Mouse (Mus musculus) layer of hippocampus, adult 11-12 months (tissue): ENCODE data around the gene Agap3.

Source experiments
- DNase-seq: peaks from one replicate; pipeline ENCODE4 v3.0.0; 2022; ENCODE audit warnings: low spot score

The Agap3 gene

DNA sequence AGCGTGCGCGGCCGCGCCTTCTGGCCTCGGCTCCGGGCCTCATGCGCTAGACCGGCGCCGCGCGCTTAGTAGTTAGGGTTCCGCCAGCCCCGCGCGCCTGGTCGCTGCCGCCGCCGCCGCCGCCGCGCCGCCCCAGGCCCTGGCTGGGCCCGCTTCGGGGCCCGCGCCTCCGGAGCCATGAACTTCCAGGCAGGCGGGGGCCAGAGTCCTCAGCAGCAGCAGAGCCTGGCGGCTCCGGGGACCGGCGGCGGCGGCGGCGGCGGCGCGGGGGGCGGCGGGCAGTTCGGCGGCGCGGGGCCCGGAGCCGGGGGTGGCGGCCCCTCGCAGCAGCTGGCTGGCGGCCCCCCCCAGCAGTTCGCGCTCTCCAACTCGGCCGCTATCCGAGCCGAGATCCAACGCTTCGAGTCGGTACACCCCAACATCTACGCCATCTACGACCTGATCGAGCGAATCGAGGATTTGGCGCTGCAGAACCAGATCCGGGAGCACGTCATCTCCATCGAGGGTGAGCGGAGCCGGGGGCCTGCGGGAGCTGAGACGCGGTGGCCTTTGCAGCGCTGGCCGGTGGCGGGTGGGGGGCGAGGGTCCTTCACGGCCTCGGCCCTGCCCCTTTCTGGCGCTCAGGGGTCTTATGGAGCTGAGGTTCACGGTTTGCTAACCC is at the start of gene Agap3:
Gene Agap3 (plus strand): TSS at position 148 of the 661 bp plus-strand sequence.
- DNase-seq = peak; percentile 59

DNA sequence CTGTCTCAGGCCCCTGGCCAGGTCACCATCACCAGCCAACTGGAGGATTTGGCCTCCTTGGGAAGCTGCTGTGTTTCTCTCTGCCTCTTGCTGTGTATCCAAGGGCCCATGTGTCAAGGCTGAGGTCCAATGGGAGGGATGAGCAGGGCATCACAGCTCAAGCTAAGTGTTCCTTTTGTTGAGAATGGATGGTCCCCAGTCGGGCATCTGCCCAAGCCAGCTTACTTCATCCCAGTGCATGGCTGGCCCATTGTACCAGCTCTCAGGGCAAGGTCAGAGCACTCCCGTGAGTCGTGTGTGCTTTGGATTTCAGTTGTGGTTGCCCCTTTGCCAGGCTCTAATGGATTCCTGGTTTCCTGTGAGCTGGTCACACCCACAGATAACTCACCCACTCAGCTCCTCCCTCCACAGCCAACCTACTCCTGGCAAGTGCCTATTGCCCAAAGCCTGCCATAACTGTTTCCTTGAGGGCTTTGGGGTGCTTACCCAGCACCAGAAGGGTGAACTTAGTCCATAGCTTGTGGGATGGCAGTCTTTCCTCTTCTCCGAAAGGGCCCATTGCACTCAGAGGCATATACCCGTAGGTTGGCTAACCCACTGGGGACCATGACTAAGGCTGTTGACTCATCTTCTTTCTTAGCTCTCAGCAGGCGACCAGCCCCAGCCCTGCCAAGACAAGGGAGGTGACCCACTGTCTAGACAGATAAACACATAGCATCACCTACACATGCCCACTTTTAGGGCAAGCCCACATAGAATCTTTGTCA is 47.2 kb upstream of the Agap3 start:
- DNase-seq = peak; percentile 70

DNA sequence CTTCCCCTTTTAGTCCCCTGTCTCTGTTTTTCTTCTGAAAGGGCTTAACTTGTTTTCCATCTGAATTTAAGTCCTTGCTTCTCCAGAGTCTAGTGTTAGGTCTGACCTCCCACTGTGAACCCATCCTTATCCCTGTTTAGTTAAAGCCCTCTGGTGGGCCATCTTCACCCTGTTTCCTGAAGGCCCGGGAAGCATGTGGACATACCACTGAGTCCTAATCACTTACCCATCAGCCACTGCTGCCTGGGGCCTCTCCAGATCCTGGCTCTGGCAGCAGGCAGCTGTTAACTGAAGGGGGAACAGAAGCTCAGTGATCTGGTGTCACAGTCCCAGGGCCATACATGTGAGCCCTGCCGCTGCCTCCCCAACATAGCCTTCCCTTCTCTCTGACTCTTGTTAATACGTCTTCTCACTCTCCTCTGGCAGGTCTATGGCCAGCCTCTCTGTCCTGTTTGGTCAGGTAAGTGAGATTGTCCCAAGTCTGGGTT is 46.5 kb upstream of the Agap3 start:
- no peak for DNase-seq

DNA sequence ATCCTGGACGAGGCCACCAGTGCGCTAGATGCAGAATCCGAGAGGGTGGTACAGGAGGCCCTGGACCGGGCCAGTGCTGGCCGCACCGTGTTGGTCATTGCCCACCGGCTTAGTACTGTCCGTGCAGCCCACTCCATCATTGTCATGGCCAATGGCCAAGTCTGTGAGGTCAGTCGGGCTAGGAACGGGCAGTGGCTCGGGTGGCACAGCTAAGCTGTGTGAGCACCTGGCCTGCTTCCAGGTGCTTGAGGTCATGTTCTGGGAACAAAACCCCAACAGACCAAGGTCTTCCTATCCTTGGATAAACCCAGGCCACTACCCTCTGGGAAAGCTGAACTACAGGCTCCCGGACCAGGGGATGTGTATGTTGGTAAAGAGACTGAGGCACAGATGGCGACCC is 43.3 kb upstream of the Agap3 start:
- DNase-seq = no peak

DNA sequence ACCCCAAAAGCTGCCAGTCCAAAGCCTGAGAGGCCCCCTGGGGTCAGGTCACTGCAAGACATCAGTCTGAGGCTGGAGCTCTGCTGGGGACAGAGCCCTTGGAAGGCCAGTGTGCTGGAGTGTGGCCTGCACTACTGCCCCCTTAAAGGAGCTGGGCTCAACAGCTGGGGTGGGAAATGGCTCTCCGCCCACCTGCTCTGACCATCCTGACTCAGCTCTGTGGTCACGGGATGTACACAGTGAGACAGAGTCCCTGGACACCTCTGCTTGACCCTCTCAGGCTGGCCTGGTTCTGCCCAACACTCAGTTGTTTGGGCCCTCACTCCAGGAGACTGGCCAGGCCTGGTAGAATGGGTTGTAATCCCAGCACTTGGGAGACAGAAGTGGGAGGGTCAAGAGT is 42.5 kb upstream of the Agap3 start:
- DNase-seq = no peak

DNA sequence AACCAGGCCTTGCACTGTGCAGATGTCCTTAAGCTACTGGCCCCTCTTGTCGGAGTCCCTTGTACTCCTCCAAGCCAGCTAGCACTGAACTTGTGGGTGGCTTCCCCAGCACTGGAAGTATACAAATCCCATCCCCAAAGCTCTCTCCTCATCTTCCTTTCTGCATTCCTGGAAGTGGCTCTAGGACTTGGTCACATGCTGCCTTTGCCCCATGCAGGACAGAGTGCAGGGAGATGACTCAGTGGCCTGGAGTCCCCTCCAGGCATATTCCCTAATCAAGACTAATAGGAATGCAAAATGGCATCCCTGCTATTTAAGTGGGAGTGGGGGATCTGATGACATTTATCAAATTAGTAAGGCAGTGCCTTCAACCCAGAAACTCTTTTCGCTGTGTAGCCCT is 39.9 kb upstream of the Agap3 start:
- no peak for DNase-seq

DNA sequence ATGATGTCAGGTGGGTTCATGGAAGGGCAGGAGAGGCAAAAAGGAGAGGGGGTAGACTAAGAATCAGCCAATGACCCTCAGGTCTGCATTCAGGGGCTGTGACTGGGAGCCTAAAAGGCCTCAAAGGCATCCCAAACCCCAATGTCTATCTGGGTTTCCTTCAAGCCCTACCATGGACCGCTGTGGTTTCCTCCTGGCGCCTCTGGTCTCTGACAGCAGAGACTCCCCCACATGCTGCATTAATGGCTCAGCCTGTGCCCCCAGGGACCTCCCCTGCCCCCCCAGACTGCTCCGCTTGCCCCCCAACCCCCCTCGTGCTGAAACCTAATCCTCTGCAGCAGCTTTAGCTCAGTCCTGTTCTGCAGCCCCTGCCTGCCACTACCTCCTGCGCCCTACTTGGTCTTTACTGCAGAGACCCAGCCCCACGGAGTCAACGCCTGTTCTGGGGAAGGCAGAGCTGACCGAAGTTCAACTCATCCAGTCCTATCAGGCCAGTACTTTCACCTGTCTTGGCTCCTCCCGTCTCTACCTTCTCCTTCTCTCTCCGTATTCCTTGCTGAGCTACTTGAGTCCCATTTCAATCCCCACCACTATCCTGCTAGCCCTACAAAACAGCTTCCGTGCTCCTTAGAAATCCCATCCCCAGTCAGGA is 38.8 kb upstream of the Agap3 start, which contains the start of gene Asic3:
Gene Asic3 (plus strand): TSS at position 351 of the 652 bp plus-strand sequence.
- DNase-seq = no peak

DNA sequence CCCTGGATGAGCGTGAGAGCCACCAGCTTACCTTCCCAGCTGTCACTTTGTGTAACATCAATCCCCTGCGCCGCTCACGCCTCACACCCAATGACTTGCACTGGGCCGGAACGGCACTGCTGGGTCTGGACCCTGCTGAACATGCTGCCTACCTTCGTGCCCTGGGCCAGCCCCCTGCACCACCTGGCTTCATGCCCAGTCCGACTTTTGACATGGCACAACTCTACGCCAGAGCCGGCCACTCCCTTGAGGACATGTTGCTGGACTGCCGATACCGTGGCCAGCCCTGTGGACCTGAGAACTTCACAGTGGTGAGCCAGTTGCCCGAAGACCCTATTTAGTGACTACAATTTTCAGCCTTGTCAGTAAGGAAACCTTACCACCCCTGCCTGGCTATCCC is 38.0 kb upstream of the Agap3 start:
- no peak for DNase-seq

DNA sequence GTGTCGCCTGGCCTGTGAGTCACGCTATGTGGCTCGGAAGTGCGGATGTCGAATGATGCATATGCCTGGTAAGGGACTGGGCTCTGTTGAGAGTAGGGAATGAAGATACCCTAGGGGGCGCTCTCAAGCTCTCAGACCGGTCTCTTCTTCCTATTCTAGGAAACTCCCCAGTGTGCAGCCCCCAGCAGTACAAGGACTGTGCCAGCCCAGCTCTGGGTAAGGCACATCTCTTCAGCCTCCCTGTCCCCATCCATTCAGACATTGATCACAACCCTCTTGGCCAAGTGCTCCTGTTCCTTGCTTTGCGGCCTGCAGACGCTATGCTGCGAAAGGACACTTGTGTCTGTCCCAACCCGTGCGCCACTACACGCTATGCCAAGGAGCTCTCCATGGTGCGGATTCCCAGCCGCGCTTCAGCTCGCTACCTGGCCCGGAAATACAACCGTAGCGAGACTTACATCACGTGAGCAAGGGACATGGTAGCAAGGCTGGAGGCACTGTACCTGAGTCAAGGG is 35.7 kb upstream of the Agap3 start:
- DNase-seq = peak; percentile 86

DNA sequence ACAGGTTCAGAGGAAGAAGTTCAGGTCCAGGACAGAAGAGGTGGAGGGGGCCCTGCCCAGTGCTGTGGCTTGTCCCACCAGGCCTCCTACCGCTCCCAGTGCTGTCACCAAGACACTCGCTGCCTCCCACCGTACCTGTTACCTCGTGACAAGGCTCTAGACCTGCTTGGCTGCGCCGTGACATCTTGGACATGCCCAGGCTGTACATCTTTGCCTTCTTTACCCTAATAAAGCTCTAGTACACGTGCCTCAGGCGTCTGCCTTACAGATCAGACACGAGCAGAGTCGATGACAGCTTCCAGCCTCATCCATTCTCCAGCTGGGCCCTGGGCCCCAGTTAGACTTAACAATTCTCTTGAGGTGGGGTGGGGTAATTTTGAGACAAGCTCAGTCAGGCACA is 34.4 kb upstream of the Agap3 start:
- DNase-seq = no peak

DNA sequence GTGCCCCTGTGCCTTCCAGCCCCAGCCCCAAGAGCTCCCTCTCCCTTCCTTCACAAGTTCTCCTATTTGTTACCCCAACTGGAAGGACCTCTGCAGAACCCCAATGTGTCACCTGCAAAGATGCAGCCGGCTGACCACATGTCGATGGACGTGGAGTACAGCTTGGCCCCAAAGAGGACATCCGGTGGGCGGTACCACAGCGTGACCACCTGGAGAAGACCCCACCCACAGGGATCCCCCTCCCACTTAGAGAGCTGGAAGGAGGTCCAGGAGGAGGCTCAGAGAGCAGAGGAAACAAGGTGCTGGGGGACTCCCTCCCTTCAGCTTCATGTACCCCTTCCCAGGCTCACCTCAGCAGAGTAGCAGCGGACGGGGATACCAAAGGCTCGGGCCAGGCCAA is 31.6 kb upstream of the Agap3 start:
- no peak for DNase-seq

DNA sequence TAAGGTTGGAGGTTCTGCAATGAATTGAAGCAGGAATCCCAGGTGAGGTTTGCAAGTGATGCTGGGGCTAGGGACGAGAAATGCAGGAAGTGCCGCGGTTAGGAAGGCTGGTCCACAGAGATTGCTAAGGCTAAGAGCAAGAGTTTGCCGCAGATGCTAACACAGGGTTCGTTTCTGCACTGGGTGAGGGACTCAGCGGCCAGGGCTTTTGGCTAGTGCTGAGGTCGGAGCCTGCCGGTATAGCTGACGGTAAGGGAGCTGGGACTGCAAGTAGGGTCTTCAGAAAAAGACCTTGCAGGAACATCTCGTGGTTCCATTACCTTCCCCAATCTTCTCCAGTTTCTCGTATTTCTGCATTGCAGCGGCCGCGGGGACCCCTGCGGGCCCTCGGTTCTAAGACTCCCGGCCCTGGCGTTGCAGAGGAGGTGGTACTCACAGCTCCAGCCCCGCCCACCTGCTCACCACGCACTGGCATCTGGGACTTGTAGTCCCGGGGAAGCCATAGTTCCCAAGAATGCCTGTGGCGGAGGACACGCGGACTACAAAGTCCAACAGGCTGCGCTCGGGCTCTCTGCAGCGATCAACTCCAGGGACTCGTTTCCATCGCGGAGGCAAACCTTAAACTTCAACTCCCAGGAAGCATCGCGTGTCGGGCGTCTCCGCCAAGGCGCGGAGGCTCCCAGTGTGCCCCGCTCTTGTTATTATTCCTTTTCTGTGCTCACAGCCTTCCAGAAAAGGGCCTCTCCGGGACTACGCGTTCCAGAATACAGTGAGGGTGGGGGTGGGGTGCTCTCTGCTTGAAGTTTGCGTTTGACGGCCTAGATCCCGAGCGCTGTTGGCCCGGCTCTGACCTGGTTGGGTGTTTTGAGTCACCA is 28.6 kb upstream of the Agap3 start, which contains the start of the genes Cdk5 and Slc4a2:
Gene Cdk5 (minus strand): TSS at position 402 of the 875 bp plus-strand sequence.
Gene Slc4a2 (plus strand): TSS at position 709 of the 875 bp plus-strand sequence.
- peak; percentile 99 for DNase-seq

DNA sequence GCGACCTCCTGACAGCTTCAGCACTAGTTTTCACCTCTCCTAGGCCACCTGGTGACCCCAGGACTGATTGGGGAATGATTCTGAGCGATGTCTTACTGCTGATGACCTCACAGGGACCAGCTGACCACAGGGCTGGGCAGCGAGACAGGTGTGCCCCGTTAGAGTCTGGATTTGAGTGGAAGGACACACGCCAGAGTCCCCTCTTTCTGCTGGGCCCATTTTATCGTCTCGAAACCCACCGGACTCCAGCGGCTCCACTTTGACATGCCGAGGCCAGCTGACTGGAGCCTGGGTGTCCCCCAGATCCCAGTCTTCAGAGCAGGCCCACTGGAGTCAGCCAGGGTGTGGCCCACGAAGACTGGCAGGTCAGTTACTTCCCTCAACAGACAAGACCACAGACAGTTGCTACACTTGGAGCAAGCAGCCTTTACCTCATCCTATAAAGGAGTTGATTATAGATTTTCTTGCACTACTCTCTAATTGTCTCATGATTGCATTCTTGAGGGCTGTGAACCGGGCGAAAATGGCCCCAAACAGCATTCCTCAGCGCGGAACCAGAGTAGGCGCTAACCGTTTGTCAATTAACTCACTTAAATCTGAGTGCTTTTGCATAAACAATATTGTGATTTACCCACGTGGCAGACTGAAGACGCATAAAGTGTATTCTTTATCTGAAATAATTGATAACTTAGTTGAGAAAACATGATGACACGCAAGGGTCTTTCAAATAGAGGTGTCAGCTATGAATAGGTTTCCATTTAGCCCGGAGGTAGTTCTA is 27.8 kb upstream of the Agap3 start:
- DNase-seq = no peak

DNA sequence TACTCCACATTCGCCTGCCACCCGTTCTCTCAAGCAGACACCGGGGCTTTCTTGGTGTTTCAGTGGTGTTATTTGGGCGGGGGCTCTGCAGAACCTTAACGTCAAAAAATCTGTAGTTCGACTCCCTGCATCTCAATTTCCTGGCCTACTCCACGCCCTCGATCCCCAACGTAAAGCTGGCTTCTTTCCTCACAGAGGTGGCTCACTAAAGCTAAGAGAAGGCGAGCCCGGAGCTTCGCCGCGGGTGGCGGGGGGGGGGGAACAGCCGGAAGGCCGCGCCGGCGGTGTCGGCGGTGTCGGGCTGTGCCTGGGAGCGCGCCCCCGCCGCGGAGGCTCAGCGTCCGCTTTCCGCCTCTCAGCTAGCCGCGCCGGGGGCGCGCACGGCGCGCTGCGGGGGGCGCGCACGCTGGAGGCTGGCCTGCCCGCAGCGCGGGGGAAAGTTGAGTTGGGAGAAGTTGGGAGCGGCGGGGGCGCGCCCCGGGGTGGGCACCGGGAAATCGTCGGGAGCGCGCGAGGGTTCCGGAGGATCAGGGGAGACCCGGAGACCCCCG is 27.0 kb upstream of the Agap3 start:
- peak; percentile 80 for DNase-seq

DNA sequence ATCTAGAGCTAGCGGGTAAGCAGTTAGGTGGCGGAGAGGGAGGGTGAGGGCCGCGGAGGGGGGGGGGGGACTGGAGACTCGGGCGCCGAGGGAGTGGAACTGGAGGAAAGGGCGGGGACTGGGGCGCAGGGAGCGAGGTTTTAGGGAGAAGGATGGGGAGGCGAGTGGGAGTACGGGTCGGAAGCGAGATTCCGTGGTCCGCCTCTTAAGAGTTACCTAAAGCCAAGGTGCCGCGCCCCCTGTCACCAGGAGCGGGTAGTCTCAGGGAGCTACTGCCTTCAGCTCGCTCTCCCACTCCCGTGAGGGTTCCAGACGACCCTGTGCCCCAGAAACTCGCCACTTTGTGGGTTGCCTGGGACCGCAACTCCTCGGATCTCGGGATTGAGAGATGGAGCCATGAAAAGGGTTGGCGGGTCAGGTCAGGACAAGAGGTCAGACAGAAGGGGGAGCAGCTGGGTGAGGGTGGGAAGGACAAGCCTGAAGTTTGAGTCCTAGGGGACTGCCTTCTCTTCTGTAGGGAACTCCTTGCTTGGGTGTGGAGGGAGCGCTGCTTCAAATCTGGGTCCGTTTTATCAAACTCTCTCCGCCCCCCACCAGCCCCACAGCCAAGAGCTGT is 26.4 kb upstream of the Agap3 start:
- DNase-seq = peak; percentile 50

DNA sequence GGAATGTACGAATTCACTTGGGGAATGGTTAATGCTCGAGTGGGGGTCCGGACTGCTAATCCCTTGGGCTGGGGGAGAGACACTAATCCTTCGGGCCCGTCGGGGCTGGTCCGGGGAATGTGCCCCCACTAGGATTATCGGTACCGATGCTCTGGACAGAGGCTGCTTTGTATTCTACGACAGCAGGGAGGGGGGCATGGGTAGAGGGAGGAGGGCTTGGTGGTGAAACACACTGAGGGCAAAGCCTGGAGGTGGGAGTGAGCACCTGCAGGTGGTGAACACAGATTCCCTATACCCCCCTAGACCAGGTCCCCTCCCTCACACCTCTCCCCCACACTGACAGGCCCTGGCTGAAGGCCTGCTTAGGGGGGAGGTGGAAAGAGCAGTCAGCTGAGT is 25.9 kb upstream of the Agap3 start:
- DNase-seq = no peak

DNA sequence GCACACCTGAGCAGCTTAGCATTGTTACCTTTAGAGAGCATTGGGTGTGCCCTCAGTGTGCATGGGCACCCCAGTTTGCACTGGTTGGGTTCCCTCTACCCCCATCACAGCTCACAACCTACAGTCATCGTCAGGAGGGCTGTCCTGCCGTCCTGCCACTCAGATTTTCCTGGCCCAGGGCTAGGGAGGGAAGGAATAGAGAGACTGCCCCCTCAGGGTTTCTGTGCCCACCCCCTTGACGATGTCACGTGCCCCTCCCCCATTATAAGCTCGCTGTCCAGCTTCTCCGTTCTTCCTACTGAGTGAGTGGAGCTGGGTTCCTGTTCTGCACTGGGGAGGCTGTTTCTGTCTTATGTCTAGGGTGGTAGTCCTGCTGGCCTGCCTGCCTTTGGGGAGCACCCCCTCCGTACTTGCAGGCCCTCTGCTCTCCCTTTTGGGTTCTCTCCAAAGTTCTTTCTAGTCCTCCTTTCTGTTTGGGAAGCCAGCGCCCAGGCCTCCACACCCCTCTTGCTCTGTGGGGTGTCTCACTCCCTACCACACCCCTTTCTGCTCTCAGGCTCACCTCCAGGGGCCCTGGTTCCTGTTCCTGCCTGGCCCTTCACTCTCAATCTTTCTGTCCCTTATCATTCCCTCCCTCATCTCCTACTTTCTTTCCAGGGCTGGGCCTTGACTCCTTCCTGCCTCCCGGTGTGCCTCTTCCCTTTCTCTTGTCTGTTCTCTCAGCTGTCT is 25.3 kb upstream of the Agap3 start:
- no peak for DNase-seq

DNA sequence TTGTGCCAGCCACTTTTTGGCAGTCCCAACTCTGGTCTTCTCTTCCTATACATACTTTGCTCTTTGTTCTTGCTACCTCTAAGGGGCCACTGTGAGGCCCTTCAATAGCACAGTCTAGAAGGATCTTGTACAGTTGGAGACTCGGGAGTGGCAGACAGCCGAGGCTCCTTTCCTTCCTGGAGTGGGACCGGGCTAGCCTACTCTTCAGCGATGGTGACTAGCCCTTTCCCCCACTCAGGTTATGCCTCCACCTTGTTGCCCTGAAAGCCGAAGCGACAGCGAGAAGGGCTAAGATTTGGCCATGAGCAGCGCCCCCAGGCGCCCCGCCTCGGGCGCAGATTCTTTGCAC is 24.7 kb upstream of the Agap3 start:
- DNase-seq = no peak

DNA sequence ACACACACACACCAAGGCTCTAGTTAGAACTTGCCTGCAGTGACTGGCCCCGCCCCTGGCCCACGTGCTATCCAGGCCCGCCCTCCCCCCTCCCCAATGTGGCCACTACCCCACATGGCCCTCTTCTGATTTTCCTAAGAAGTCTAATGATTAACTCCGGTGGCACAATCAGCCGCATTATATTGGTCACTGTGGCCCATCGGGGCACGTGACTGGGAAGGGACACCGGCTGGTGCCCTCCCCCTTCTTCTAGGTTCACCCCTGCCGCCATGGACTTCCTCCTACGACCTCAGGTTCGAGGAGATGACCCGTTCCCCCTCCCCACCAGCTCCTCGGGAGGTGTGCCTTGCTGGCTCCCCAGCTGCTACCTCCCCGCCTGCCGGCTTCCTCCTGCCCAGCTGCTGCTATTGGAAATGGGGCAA is 24.0 kb upstream of the Agap3 start:
- no peak for DNase-seq
